Mouse (Mus musculus) cortical plate, adult 2 months (tissue): ENCODE results near the gene Slc10a7.

Experiments used
- CTCF ChIP-seq: fragments of 200-500 bp; IDR thresholded peaks from 2 replicates; pipeline ENCODE4 v1.5.1; 2011; ENCODE audit warnings: mild to moderate bottlenecking, control low read depth, low read length; ENCODE audit not compliant: insufficient read depth; ENCODE audit errors: extremely low read depth
- POLR2A ChIP-seq: fragments of 200-500 bp; IDR thresholded peaks from 2 replicates; pipeline ENCODE4 v1.6.1; 2011; ENCODE audit warnings: mild to moderate bottlenecking, low read length, control low read depth; ENCODE audit not compliant: insufficient read depth; ENCODE audit errors: extremely low read depth

DNA sequence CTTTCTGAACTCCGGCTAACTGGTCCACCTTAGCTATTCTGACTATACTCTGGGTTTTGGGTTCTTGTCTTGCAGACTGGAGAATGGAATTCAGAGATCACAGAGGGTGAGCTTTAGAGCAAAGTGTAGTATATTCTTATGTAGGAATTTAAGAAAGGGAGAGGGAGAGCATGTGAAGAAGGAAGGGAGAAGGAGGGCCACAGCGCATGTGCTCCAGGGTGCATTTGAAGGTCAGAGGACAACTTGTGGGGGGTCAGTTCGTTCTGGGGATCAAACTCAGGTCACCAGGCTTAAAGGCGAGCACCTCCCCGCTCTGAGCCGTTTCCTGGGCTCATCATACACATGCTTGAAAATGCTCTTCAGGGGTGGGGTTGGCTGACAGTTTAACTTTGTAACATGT, 24.8 kb downstream of the Slc10a7 start:
- no peak for TF ChIP-seq CTCF
- TF ChIP-seq POLR2A = no peak
